Mouse (Mus musculus) ES-Bruce4 (cell line): ENCODE results near the gene Myo5c.

Experiments
- CTCF ChIP-seq: IDR thresholded peaks from one replicate; pipeline ENCODE4 v1.8.1; 2011; ENCODE audit warnings: low read depth, low read length
- POLR2A ChIP-seq: IDR thresholded peaks from one replicate; pipeline ENCODE4 v1.8.1; 2011; ENCODE audit warnings: low read length; ENCODE audit not compliant: insufficient read depth

GRCm38 (mm10) chr9:75234271-75234741 is 2.5 kb downstream of the Myo5c start:
- TF ChIP-seq POLR2A (no peak), CTCF (no peak)
